Mouse (Mus musculus): ENCODE results near the gene Patj. TPM values are rescaled to one million over a fixed set of nuclear protein-coding genes. Genes with fewer than 3 reads are reported as not detected.
"Not testable (repeated sequence)": the region's sequence is repeated elsewhere in the genome, so short reads cannot be mapped to it uniquely, and the experiment has no call there.

The Patj gene
- polyA plus RNA-seq, 1 experiment from 2014 or later: 7.5 TPM

GRCm38 (mm10) chr4:98404412-98404811 lies 8.8 kb downstream of the Patj start:
- no peak for ATAC-seq
- no peak overlapping the region for H3K4me2 ChIP-seq (replicated peaks)
- WGBS: 90% methylated on average over 6 of the region's 6 CpGs
- no peak overlapping the region for H3K4me3 ChIP-seq (replicated peaks)
- no peaks in the 10 kb centered on the region for H3K36me3 ChIP-seq
- no peaks in the 10 kb centered on the region for H3K4me1 ChIP-seq (replicated peaks)
- H3K27me3 ChIP-seq: no peaks in the 10 kb centered on the region
- no peak overlapping the region for H3K9ac ChIP-seq (replicated peaks)
- H3K9me3 ChIP-seq: no peaks in the 10 kb centered on the region
- no peak overlapping the region for H3K27ac ChIP-seq

DNA sequence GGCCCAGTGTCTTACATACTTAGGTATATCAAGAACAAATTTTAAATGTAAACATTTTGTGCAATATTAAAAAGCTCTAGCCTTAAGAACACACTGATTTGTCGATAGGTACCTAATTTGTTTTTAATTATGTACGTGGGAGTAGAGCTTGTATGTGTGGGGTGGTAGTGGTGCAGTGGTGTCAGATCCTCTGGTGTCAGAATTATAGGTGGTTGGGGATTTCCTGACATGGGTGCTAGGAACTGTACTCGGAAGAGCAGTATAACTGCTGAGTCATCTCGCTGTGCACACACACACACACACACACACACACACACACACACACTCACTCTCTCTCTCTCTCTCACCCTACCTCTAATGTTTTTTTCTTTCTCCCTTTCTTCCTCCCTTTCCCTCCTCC lies 12.9 kb downstream of the Patj start:
- Histone ChIP-seq H3K36me3 (peaks cover 4% of the 10 kb centered on the region), H3K27me3 (no peaks in the 10 kb centered on the region), H3K4me2 (replicated peaks) (no peak overlapping the region), H3K27ac (no peak overlapping the region), H3K4me1 (replicated peaks) (no peaks in the 10 kb centered on the region), H3K9ac (replicated peaks) (no peak overlapping the region), H3K4me3 (replicated peaks) (no peak overlapping the region), H3K9me3 (no peaks in the 10 kb centered on the region)
- ATAC-seq: no peak
- 96% methylated on average over 4 of the region's 4 CpGs for WGBS

- WGBS: 98% methylated on average over 8 of the region's 8 CpGs
- H3K4me3 ChIP-seq (replicated peaks); ATAC-seq; H3K4me1 ChIP-seq (replicated peaks); H3K9me3 ChIP-seq; H3K4me2 ChIP-seq (replicated peaks); H3K36me3 ChIP-seq; H3K27me3 ChIP-seq; H3K9ac ChIP-seq (replicated peaks); H3K27ac ChIP-seq: not testable (repeated sequence)
Observed at GRCm38 (mm10) chr4:98415150-98415549, 19.6 kb downstream of the Patj start.

DNA sequence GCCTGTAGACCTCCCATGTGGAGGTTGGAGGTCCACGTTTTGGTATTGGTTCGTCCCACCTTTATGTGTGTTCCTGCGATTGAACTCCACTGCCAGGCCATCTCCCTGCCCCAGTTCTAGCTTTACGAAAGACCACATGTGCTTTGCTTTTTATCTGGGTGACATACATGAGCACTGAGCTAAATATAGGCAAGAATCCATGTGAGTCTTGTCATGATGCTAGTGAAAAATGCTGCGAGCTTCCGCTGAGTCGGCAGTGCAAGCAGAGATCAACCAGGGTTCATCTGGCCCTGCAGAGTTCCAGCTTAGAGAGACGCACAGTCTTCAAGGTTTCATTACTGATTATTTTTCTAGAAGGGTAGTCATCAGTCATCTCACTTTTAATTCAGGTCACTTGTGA lies 32.8 kb downstream of the Patj start:
- no peaks in the 10 kb centered on the region for H3K4me1 ChIP-seq (replicated peaks)
- WGBS: 88% methylated on average over 8 of the region's 8 CpGs
- no peaks in the 10 kb centered on the region for H3K9me3 ChIP-seq
- no peaks in the 10 kb centered on the region for H3K27me3 ChIP-seq
- no peak for ATAC-seq
- H3K36me3 ChIP-seq: no peaks in the 10 kb centered on the region
- H3K27ac ChIP-seq: no peak overlapping the region
- no peak overlapping the region for H3K4me2 ChIP-seq (replicated peaks)
- H3K9ac ChIP-seq (replicated peaks): no peak overlapping the region
- no peak overlapping the region for H3K4me3 ChIP-seq (replicated peaks)

- ATAC-seq: no peak
- Histone ChIP-seq H3K27me3 (no peaks in the 10 kb centered on the region), H3K36me3 (no peaks in the 10 kb centered on the region), H3K9ac (replicated peaks) (no peak overlapping the region), H3K9me3 (no peaks in the 10 kb centered on the region), H3K4me3 (replicated peaks) (no peak overlapping the region), H3K4me2 (replicated peaks) (no peak overlapping the region), H3K4me1 (replicated peaks) (no peaks in the 10 kb centered on the region), H3K27ac (no peak overlapping the region)
- 96% methylated on average over 10 of the region's 10 CpGs for WGBS
Observed at GRCm38 (mm10) chr4:98435641-98436457, 40.3 kb downstream of the Patj start.

- ATAC-seq: no peak
Observed at GRCm38 (mm10) chr4:98436664-98437363, 41.2 kb downstream of the Patj start.

GRCm38 (mm10) chr4:98439261-98440005 lies 43.8 kb downstream of the Patj start:
- no peaks in the 10 kb centered on the region for H3K4me1 ChIP-seq (replicated peaks)
- H3K9me3 ChIP-seq: no peaks in the 10 kb centered on the region
- no peaks in the 10 kb centered on the region for H3K27me3 ChIP-seq
- H3K36me3 ChIP-seq: no peaks in the 10 kb centered on the region
- no peak overlapping the region for H3K9ac ChIP-seq (replicated peaks)
- ATAC-seq: no peak
- WGBS: 80% methylated on average over 8 of the region's 8 CpGs
- H3K27ac ChIP-seq: no peak overlapping the region
- no peak overlapping the region for H3K4me3 ChIP-seq (replicated peaks)
- H3K4me2 ChIP-seq (replicated peaks): no peak overlapping the region

More at GRCm38 (mm10) chr4:98436664-98437363, 41.2 kb downstream of the Patj start:
- Histone ChIP-seq H3K9ac (replicated peaks) (no peak overlapping the region), H3K36me3 (no peaks in the 10 kb centered on the region), H3K4me2 (replicated peaks) (no peak overlapping the region), H3K4me3 (replicated peaks) (no peak overlapping the region), H3K27ac (no peak overlapping the region), H3K27me3 (no peaks in the 10 kb centered on the region), H3K4me1 (replicated peaks) (no peaks in the 10 kb centered on the region), H3K9me3 (no peaks in the 10 kb centered on the region)
- 73% methylated on average over 12 of the region's 12 CpGs for WGBS

- Histone ChIP-seq H3K9me3 (no peaks in the 10 kb centered on the region), H3K9ac (replicated peaks) (no peak overlapping the region), H3K36me3 (no peaks in the 10 kb centered on the region), H3K4me2 (replicated peaks) (no peak overlapping the region), H3K4me3 (replicated peaks) (no peak overlapping the region), H3K27me3 (no peaks in the 10 kb centered on the region), H3K27ac (no peak overlapping the region), H3K4me1 (replicated peaks) (no peaks in the 10 kb centered on the region)
- 97% methylated on average over 3 of the region's 3 CpGs for WGBS
- ATAC-seq: no peak
Observed at GRCm38 (mm10) chr4:98441248-98441647, 45.7 kb downstream of the Patj start.

DNA sequence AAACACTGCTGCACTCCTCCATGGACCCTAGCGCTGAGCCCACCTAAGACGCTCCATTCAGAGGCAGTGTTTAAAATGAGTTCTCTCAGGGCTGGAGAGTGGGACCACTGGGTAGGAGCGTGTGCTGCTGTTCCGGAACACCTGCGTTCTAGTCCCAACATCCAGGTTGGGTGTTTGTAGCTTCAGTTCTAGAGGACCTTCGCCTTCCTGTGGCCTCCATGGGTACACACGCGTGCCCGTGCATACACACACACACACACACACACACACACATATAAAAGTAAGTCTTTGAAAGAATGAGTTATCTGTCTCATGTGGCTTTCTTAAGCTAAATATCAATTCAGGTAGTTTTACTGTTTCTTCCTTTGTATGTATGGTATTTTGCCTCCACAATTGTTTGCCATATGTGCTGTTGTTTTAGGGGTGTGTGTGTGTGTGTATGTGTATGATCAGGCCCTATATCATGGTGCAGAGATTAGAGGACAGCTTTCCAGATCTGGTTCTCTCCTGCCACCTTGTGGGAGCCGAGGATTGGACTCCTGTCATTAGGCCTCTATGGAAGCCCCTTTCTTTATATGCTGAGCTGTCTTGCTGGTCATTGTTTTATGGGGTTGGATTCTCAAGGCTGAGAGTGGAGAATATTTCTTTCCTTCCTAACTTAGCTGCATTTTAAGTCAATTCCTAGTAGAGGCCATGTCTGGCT lies 49.0 kb downstream of the Patj start:
- Histone ChIP-seq H3K9ac (replicated peaks) (no peak overlapping the region), H3K4me2 (replicated peaks) (no peak overlapping the region), H3K27ac (no peak overlapping the region), H3K36me3 (no peaks in the 10 kb centered on the region), H3K4me1 (replicated peaks) (no peaks in the 10 kb centered on the region), H3K4me3 (replicated peaks) (no peak overlapping the region), H3K9me3 (no peaks in the 10 kb centered on the region), H3K27me3 (no peaks in the 10 kb centered on the region)
- WGBS: 88% methylated on average over 10 of the region's 10 CpGs
- peak; percentile 96 for ATAC-seq

DNA sequence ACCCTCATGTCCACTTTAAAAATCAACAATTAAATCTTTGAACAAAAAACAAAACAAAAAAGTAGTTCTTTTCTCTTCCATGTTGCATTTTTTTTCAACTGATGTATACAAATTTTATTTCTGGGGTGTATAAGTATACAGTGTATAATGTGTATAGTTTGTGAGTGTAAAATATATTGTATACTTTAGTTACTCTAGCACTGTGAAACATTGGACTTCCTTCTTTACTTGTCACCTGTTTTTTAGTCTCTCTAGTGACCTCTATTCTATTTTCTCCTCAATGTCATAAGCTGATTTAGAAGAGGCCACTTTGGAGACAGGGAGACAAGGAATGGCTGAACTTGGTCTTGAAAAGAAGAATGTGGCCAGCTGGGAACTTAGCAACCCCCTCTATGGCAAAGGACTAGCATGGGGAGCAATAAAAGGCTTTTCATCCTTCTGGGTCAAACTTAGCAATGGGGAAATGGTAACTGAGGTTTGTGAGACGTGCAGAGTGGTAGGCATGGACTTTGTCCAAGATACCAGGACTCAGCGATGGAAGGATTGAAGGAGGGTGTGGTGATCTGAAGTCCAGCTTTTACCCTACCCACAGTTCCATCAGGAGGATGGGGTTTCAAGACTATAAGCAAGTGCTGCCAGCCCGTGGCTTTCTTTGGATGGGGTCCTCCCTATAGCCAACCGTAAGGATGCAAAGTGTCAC lies 54.1 kb downstream of the Patj start:
- Histone ChIP-seq H3K9ac (replicated peaks) (no peak overlapping the region), H3K4me1 (replicated peaks) (0 out of 2 replicates have a peak, but pooled peaks cover 2% of the 10 kb centered on the region), H3K9me3 (no peaks in the 10 kb centered on the region), H3K36me3 (no peaks in the 10 kb centered on the region), H3K4me2 (replicated peaks) (no peak overlapping the region), H3K27me3 (no peaks in the 10 kb centered on the region), H3K4me3 (replicated peaks) (no peak overlapping the region), H3K27ac (no peak overlapping the region)
- 86% methylated on average over 4 of the region's 4 CpGs for WGBS
- ATAC-seq: no peak

GRCm38 (mm10) chr4:98450308-98450707 lies 54.7 kb downstream of the Patj start:
- Histone ChIP-seq H3K27me3 (no peaks in the 10 kb centered on the region), H3K4me2 (replicated peaks) (no peak overlapping the region), H3K27ac (no peak overlapping the region), H3K9ac (replicated peaks) (no peak overlapping the region), H3K4me3 (replicated peaks) (no peak overlapping the region), H3K36me3 (no peaks in the 10 kb centered on the region), H3K9me3 (no peaks in the 10 kb centered on the region), H3K4me1 (replicated peaks) (0 out of 2 replicates have a peak, but pooled peaks cover 2% of the 10 kb centered on the region)
- ATAC-seq: no peak
- 92% methylated on average over 11 of the region's 11 CpGs for WGBS
